17 mouse cellular contexts compared by ENCODE assay signal in the genomic region with DNA sequence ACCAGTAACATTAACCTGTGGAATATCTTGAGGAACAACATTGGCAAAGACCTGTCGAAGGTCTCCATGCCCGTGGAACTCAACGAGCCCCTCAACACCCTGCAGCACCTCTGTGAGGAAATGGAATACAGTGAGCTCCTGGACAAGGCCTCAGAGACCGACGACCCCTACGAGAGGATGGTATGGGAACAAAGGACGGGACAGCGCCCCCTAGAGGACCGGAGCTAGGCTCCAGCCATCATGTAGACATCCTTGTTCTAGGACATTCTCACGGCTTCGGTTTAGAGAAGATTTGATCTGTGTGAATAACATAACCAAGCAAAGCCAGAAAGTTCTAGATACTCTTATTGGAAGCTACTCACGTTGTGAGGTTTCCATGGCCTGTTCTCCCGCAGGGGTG.
DNase-seq lines count a peak whose midpoint lies in the region; ATAC-seq and TF ChIP-seq lines count a peak whose summit lies in the region.
"Had no signal": no experiment of that assay in that cellular context is flagged by ENCODE, and none has a peak within 500 bp of the region (broad histone marks: within the 10 kb centered on the region; RNA-seq: fewer than 3 reads in every experiment).

No protein-coding gene starts in this region.

- H3K9ac ChIP-seq in forebrain, postnatal 0 days, result no peak overlapping the region
- H3K9ac ChIP-seq in liver, postnatal 0 days (replicated peaks), result no peak overlapping the region
- H3K9ac ChIP-seq in liver, embryonic 12.5 days, result no peak overlapping the region
- H3K9ac ChIP-seq: hindbrain, embryonic 12.5 days; limb, embryonic 15.5 days; midbrain, embryonic 12.5 days had no signal

- H3K27me3 ChIP-seq in forebrain, postnatal 0 days (ENCODE audit: insufficient read depth, low read length), result no peaks in the 10 kb centered on the region
- H3K27me3 ChIP-seq in forebrain, embryonic 10.5 days (ENCODE audit: poor library complexity, severe bottlenecking), result no peaks in the 10 kb centered on the region
- H3K27me3 ChIP-seq in liver, postnatal 0 days (ENCODE audit: insufficient read depth, low read length), result no peaks in the 10 kb centered on the region
- H3K27me3 ChIP-seq in liver, embryonic 12.5 days (replicated peaks), result no peaks in the 10 kb centered on the region
- H3K27me3 ChIP-seq: hindbrain, embryonic 12.5 days; limb, embryonic 15.5 days; midbrain, embryonic 12.5 days had no signal

- peak; percentile 5 for DNase-seq in CD4-positive, CD25-positive, alpha-beta regulatory T cell, adult 2 months (ENCODE audit: low read depth, low spot score)
- DNase-seq in forebrain, postnatal 0 days, result no peak
- DNase-seq in forebrain, embryonic 10.5 days (ENCODE audit: extremely low spot score, low spot score), result no peak
- DNase-seq in liver, postnatal 0 days, result no peak
- DNase-seq in right cerebral cortex, adult 2 months (ENCODE audit: low spot score in 2 of 2), result no peak
- DNase-seq: kidney, adult 11 months; lung, postnatal 14 days; right cerebral cortex, postnatal 4 days had no signal

- 92% methylated on average over 13 of the region's 13 CpGs for WGBS in forebrain, postnatal 0 days
- WGBS in forebrain, embryonic 10.5 days, result 95% methylated on average over 13 of the region's 13 CpGs
- WGBS in liver, postnatal 0 days (ENCODE audit: insufficient replicate concordance), result 86% methylated on average over 13 of the region's 13 CpGs
- 84% methylated on average over 13 of the region's 13 CpGs for WGBS in liver, embryonic 12.5 days (ENCODE audit: insufficient replicate concordance)

- no peaks in the 10 kb centered on the region for H3K4me1 ChIP-seq in forebrain, postnatal 0 days (ENCODE audit: insufficient read depth)
- no peaks in the 10 kb centered on the region for H3K4me1 ChIP-seq in forebrain, embryonic 10.5 days
- no peaks in the 10 kb centered on the region for H3K4me1 ChIP-seq in liver, postnatal 0 days (ENCODE audit: insufficient read depth)
- no peaks in the 10 kb centered on the region for H3K4me1 ChIP-seq in liver, embryonic 12.5 days
- H3K4me1 ChIP-seq in cortical plate, adult 2 months (ENCODE audit: control insufficient read depth, insufficient read depth, low read length), result no peaks in the 10 kb centered on the region
- H3K4me1 ChIP-seq: hindbrain, embryonic 12.5 days; limb, embryonic 15.5 days; midbrain, embryonic 12.5 days had no signal

- H3K4me2 ChIP-seq in forebrain, postnatal 0 days (ENCODE audit: low read depth), result no peak overlapping the region
- H3K4me2 ChIP-seq in liver, postnatal 0 days (ENCODE audit: low read depth, low read length), result no peak overlapping the region
- no peak overlapping the region for H3K4me2 ChIP-seq in liver, embryonic 12.5 days
- H3K4me2 ChIP-seq: hindbrain, embryonic 12.5 days; limb, embryonic 15.5 days; midbrain, embryonic 12.5 days had no signal

- TF ChIP-seq POLR2A in cortical plate, adult 2 months (IDR thresholded peaks at IDR 0.05; ENCODE audit: extremely low read depth, insufficient read depth, low read length), result no peak

- H3K36me3 ChIP-seq in forebrain, postnatal 0 days (ENCODE audit: insufficient read depth), result peaks cover 39% of the 10 kb centered on the region
- peaks cover 17% of the 10 kb centered on the region for H3K36me3 ChIP-seq in forebrain, embryonic 10.5 days (replicated peaks)
- H3K36me3 ChIP-seq in liver, postnatal 0 days (replicated peaks; ENCODE audit: insufficient read depth, low read length), result no peaks in the 10 kb centered on the region
- H3K36me3 ChIP-seq in liver, embryonic 12.5 days, result no peaks in the 10 kb centered on the region
- H3K36me3 ChIP-seq: G1E had no signal

- no peak for ATAC-seq in CD4-positive, CD25-positive, alpha-beta regulatory T cell, adult 4 months
- ATAC-seq in forebrain, postnatal 0 days, result no peak
- ATAC-seq in liver, postnatal 0 days, result no peak
- no peak for ATAC-seq in liver, embryonic 12.5 days
- ATAC-seq: activated CD4-positive, CD25-positive, alpha-beta regulatory T cell, adult 4 months had no signal

- TF ChIP-seq EP300 in liver, postnatal 0 days (IDR thresholded peaks at IDR 0.05; ENCODE audit: low read depth), result no peak

- peak; percentile 28 for TF ChIP-seq CTCF in forebrain, postnatal 0 days (IDR thresholded peaks at IDR 0.05; ENCODE audit: low read depth)
- TF ChIP-seq CTCF in liver, postnatal 0 days (IDR thresholded peaks at IDR 0.05; ENCODE audit: low read depth), result peak; percentile 20
- TF ChIP-seq CTCF in cortical plate, adult 2 months (IDR thresholded peaks at IDR 0.05; ENCODE audit: extremely low read depth, insufficient read depth, low read length), result 0 out of 2 replicates have a peak, but pooled peaks have one; percentile 16

- no peak overlapping the region for H3K27ac ChIP-seq in forebrain, postnatal 0 days (ENCODE audit: low read depth, low read length)
- no peak overlapping the region for H3K27ac ChIP-seq in forebrain, embryonic 10.5 days
- H3K27ac ChIP-seq in liver, postnatal 0 days (ENCODE audit: low read depth), result no peak overlapping the region
- no peak overlapping the region for H3K27ac ChIP-seq in liver, embryonic 12.5 days
- no peak overlapping the region for H3K27ac ChIP-seq in cortical plate, adult 2 months (ENCODE audit: insufficient read depth, low read length)
- H3K27ac ChIP-seq: hindbrain, embryonic 12.5 days; limb, embryonic 15.5 days; midbrain, embryonic 12.5 days had no signal

- H3K4me3 ChIP-seq in forebrain, postnatal 0 days (ENCODE audit: low read depth, low read length), result no peak overlapping the region
- H3K4me3 ChIP-seq in forebrain, embryonic 10.5 days, result no peak overlapping the region
- H3K4me3 ChIP-seq in liver, postnatal 0 days (ENCODE audit: low read depth, low read length), result no peak overlapping the region
- no peak overlapping the region for H3K4me3 ChIP-seq in liver, embryonic 12.5 days
- H3K4me3 ChIP-seq in cortical plate, adult 2 months (ENCODE audit: insufficient read depth, low read length), result no peak overlapping the region
- H3K4me3 ChIP-seq: erythroblast, embryonic 14.5 days; hindbrain, embryonic 12.5 days; limb, embryonic 15.5 days; midbrain, embryonic 12.5 days had no signal

- H3K9me3 ChIP-seq in forebrain, postnatal 0 days (ENCODE audit: low read length), result no peaks in the 10 kb centered on the region
- no peaks in the 10 kb centered on the region for H3K9me3 ChIP-seq in forebrain, embryonic 10.5 days
- H3K9me3 ChIP-seq in liver, postnatal 0 days (ENCODE audit: low read length), result no peaks in the 10 kb centered on the region
- no peaks in the 10 kb centered on the region for H3K9me3 ChIP-seq in liver, embryonic 12.5 days (replicated peaks)
- H3K9me3 ChIP-seq: G1E; hindbrain, embryonic 12.5 days; limb, embryonic 15.5 days; midbrain, embryonic 12.5 days had no signal
